Mouse (Mus musculus) megakaryocyte progenitor cell, adult 5-6 weeks (primary cell): ENCODE data around the gene Tmem158. TPM values are rescaled to one million over a fixed set of nuclear protein-coding genes. Genes with fewer than 3 reads are reported as not detected.
A peak's percentile ranks its signal among the peaks of the same experiment; 100 is the strongest.

ENCODE experiments used
- ATAC-seq: replicated peaks from 2 replicates; pipeline ENCODE4 v1.8.0; 2016; ENCODE audit warnings: mild to moderate bottlenecking, moderate TSS enrichment, inconsistent platforms; ENCODE audit not compliant: poor library complexity
- total RNA-seq, 2 experiments: library from RNA; stranded (forward) in 1 of 2; stranded (reverse) in 1 of 2; fragments of 157-497, 149-512 nt in 1 of 2; fragments of 200-1000 nt in 1 of 2; gene quantifications; 2 replicates each; pipeline versions ENCODE4 v1.2.3 to v1.2.4; 2015 to 2017

Gene Tmem158
- total RNA-seq, 2 experiments from 2014 or later: 0.54 to 0.62 TPM

DNA sequence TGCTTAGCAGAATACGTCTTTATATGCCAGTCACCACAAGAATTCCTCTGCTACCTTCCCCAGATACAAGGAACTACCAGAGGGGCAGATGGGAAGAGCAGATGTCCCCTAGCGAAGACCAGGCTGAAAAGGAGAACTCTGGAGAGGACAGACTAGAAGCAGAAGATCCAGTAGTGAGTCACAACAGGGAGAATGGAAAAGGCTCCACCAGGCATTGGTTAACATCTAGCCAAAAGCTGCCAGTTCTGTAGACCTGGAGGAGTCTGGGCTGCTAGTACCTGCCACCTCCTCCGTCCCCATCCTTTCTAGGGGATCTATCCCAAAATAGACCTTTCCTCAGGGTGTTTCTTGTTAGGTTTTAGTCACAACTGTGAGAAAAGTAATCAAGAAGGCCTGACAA lies 4.8 kb downstream of the Tmem158 start:
- ATAC-seq: no peak

- peak; percentile 59 for ATAC-seq
Measured at GRCm38 (mm10) chr9:123247992-123248391, 12.6 kb downstream of the Tmem158 start.

GRCm38 (mm10) chr9:123245146-123245545 lies 15.4 kb downstream of the Tmem158 start:
- no peak for ATAC-seq

- ATAC-seq: no peak
Measured at GRCm38 (mm10) chr9:123243988-123244387, 16.6 kb downstream of the Tmem158 start.

- no peak for ATAC-seq
Measured at GRCm38 (mm10) chr9:123241191-123241590, 19.4 kb downstream of the Tmem158 start.

- ATAC-seq: no peak
Measured at GRCm38 (mm10) chr9:123240751-123241150, 19.8 kb downstream of the Tmem158 start.

DNA sequence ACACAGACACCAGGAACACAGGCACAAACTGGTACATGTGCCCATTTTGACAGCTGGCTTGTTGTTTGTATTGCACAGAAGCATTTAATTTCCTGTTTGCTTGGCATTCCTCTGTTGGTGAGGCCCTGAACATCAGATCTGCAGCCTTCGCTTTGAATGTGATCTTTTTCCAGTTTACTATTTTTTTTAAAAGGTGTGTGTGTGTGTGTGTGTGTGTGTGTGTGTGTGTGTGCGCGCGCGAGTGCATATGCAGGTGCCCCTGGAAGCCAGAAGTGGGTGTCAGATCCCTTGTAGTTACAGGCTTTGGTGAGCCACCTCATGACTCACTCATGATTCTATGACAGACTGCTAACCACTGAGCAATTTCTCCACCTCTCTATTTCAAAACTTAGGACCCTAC lies 20.3 kb downstream of the Tmem158 start:
- ATAC-seq: no peak

GRCm38 (mm10) chr9:123239651-123240050 lies 20.9 kb downstream of the Tmem158 start:
- no peak for ATAC-seq

GRCm38 (mm10) chr9:123238256-123239045 lies 22.1 kb downstream of the Tmem158 start:
- ATAC-seq: no peak

- peak; percentile 77 for ATAC-seq
Measured at GRCm38 (mm10) chr9:123237739-123238138, 22.8 kb downstream of the Tmem158 start.

DNA sequence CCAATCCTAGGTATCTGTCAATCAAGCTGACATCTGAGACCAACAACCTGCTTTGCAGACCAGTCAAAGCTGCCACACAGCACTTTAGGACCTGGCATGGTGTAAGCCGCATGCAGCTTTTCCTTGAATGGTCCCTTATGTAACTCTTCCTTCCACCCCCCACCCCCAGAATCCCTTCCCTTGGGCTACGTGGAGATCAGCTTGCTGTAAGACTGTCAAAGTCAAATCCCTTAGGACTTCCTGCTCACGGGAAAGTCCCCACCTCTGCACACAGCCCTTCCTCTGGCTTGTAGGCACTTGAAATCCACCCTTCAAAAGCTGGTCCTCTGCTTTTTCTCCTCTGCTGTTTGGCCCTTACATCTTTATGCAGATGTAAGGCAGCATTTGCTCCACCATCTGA lies 24.9 kb downstream of the Tmem158 start:
- no peak for ATAC-seq

GRCm38 (mm10) chr9:123229826-123230225 lies 30.7 kb downstream of the Tmem158 start:
- no peak for ATAC-seq

DNA sequence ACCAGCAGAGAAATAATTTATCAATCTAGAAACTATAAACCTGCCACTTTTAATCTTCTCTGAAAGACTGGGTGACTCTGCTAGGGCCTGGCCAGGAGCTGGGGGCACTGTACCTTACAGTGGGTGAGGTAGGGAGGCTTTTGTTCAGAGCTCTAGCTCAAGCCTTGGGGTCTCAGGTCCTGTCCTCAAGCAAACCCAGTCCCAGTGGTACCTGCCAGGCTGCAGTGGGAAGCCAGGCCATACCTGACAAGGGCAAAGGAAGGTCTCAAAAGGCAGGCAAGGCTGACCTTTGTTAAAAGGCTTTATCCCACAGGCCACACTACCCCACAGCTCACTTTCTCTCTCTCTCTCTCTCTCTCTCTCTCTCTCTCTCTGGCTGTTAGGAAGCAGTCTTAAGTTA lies 31.9 kb downstream of the Tmem158 start:
- ATAC-seq: no peak

DNA sequence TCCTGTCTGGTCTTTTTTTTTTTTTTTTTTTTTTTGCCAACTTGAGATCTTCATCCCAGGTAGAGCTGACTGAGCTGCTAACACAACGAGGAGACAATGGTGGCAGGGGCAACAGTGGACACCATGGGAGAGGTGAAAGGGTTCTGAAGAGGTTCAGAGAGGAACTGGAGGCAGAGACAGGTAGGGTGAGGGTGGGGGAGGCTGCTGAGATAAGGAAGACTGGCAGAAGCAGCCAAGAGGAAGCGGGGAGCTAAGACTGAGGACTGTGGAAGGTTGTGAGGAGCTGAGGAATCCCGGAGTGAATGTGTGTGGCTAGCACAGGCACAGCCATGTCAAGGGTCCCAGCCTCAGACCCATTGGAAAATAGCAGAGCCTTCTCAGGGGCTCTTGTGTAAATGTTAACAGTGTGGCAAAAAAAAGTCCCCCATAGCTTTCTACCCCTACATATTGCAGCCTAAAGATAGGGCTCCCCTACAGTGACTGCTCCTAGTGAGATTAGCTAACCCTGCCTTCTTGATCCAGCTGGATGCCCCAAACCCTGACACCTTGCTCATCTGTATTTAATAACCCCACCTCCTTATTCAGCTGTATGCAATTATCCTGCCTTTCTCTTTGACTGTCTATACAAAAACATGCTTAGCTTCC lies 33.3 kb downstream of the Tmem158 start:
- ATAC-seq: peak; percentile 82

DNA sequence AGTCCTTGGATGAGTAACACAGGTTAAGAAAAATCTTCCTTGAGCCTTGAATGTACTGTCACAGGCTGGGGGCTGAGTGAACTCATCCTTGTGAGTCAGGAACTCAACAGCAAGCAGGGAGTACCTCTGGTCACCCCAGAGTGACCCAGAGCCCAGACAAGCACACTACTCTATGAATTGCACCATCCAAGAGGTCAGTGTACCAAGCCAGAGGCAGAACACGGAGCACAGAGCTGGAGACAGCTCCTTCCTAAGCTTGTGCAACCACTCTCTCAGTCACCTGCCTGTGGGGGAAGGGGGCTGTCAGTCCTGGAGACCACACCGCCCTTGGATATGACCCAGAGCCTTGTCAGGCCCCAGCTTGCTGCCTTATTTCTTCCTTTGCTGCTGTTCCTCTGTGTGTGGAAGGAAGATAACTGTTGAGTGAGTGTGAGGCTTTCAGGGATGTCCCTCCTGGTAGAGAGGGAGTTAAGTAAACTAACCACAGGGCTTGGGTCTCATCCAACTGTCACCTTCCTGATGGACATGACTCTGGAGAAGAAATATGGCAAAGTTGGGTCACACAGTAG lies 35.6 kb downstream of the Tmem158 start:
- ATAC-seq: peak; percentile 56

GRCm38 (mm10) chr9:123219826-123220225 lies 40.7 kb downstream of the Tmem158 start:
- ATAC-seq: no peak

- peak; percentile 48 for ATAC-seq
Measured at GRCm38 (mm10) chr9:123215621-123216440, 44.7 kb downstream of the Tmem158 start, which contains the start of gene Cdcp1. TSS of gene Cdcp1 (minus strand) at chr9:123216038.

DNA sequence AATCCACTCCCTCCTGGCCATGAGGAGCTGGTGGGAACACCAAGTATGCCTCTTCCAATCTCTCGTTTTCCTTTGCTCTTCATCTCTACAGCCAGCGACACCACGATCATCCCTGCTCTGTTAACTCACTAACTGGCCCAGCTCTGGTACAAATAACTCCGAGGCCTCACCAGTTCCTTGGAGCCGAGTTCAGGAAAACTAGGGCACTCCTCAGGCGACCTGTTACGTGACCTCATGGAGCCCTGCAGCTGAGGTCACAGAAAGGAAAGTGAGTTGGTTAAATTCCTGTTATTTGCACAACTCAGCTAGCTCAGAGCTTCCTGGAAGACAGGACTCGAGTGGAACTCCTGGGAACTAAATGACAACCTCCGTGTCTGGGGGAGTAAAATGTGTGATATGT lies 47.2 kb downstream of the Tmem158 start:
- no peak for ATAC-seq
